Mouse (Mus musculus): Measurements from ENCODE around the gene Gm20867.
"Not testable (repeated sequence)": the region's sequence is repeated elsewhere in the genome, so short reads cannot be mapped to it uniquely, and the experiment has no call there.

Gene Gm20867

GRCm38 (mm10) chrY:77963104-77963503 is at the start of gene Gm20867:
TSS of gene Gm20867 (minus strand) at chrY:77963204.
- DNase-seq = not testable (repeated sequence)
